Mouse (Mus musculus): Measurements from ENCODE around the gene Serpinb9b. TPM values are rescaled to one million over a fixed set of nuclear protein-coding genes. Genes with fewer than 3 reads are reported as not detected.

The Serpinb9b gene
- polyA plus RNA-seq, 1 experiment = 0.20 TPM

Other genes starting within 250 kb of the Serpinb9b start
- 0.13 and 0.26 TPM in 2 replicates for gene Mylk4, start 243.5 kb upstream of the Serpinb9b start, polyA plus RNA-seq (2012; rRNA removed)
- 58.3 and 66.5 TPM in 2 replicates for gene Wrnip1, start 225.4 kb upstream of the Serpinb9b start, polyA plus RNA-seq (2012; rRNA removed)
- gene D930007J09Rik, start 224.6 kb upstream of the Serpinb9b start, polyA plus RNA-seq (2012; rRNA removed) = 1.3 and 1.8 TPM in 2 replicates
- gene Serpinb1a, start 176.2 kb upstream of the Serpinb9b start, polyA plus RNA-seq (2012; rRNA removed) = 8.0 and 10.1 TPM in 2 replicates
- not detected in 2 replicates for gene Serpinb1c, start 129.2 kb upstream of the Serpinb9b start, polyA plus RNA-seq (2012; rRNA removed)
- 2.1 and 2.3 TPM in 2 replicates for gene Serpinb6b, start 62.2 kb upstream of the Serpinb9b start, polyA plus RNA-seq (2012; rRNA removed)
- 5.6 and 6.4 TPM in 2 replicates for gene Serpinb9, start 24.2 kb upstream of the Serpinb9b start, polyA plus RNA-seq (2012; rRNA removed)
- gene Serpinb1b, start 51.2 kb downstream of the Serpinb9b start, polyA plus RNA-seq (2012; rRNA removed) = 0.50 and 0.74 TPM in 2 replicates
- gene Serpinb9c, start 132.3 kb downstream of the Serpinb9b start, polyA plus RNA-seq (2012; rRNA removed) = 0.08 and 0.17 TPM in 2 replicates
- gene Serpinb9d, start 165.5 kb downstream of the Serpinb9b start, polyA plus RNA-seq (2012; rRNA removed) = 0.06 and 0.32 TPM in 2 replicates
- gene Serpinb9e, start 222.2 kb downstream of the Serpinb9b start, polyA plus RNA-seq (2012; rRNA removed) = 0.92 and 1.4 TPM in 2 replicates

All from frontal cortex, adult 2 months (tissue).